Mouse (Mus musculus) G1E (cell line): ENCODE measurements around the gene Myt1l. TPM values are rescaled to one million over a fixed set of nuclear protein-coding genes. Genes with fewer than 3 reads are reported as not detected.

Experiments
- ATAC-seq: 2 replicates; pipeline ENCODE4 v1.8.0; 2016; ENCODE audit warnings: mild to moderate bottlenecking; ENCODE audit not compliant: insufficient number of reproducible peaks, poor library complexity, low FRiP score, severe bottlenecking; ENCODE audit errors: extremely low read depth
- DNase-seq: peaks from one replicate; pipeline ENCODE4 v3.0.0; 2012; ENCODE audit warnings: low spot score
- H3K27me3 ChIP-seq: 2 replicates; pipeline ENCODE4 v1.6.1; 2012; ENCODE audit warnings: mild to moderate bottlenecking, low read length, inconsistent platforms; ENCODE audit not compliant: insufficient read depth
- H3K36me3 ChIP-seq: replicated peaks from 2 replicates; pipeline ENCODE3; 2012; ENCODE audit warnings: mild to moderate bottlenecking, inconsistent platforms
- H3K4me1 ChIP-seq: 2 replicates; pipeline ENCODE4 v1.6.1; 2012; ENCODE audit warnings: low read depth, low read length, inconsistent platforms, mixed read lengths; ENCODE audit not compliant: insufficient read depth
- H3K4me3 ChIP-seq: 2 replicates; pipeline ENCODE4 v1.5.1; 2012; ENCODE audit warnings: low read depth, mild to moderate bottlenecking, inconsistent platforms, low read length, moderate library complexity, mixed read lengths
- H3K9me3 ChIP-seq: replicated peaks from 2 replicates; pipeline ENCODE4 v1.6.1; 2012; ENCODE audit warnings: inconsistent platforms
- CTCF ChIP-seq: IDR thresholded peaks from 2 replicates; pipeline ENCODE4 v1.5.1; 2012; ENCODE audit warnings: low read depth, low read length, inconsistent platforms, mixed read lengths
- GATA1 ChIP-seq: IDR thresholded peaks from 2 replicates; pipeline ENCODE4 v1.6.1; 2012; ENCODE audit warnings: borderline replicate concordance, low read length, inconsistent platforms, mixed read lengths
- GATA2 ChIP-seq: IDR thresholded peaks from 2 replicates; pipeline ENCODE4 v1.6.1; 2012; ENCODE audit warnings: low read depth, low read length, inconsistent platforms, borderline replicate concordance
- POLR2AphosphoS5 ChIP-seq: IDR thresholded peaks from 2 replicates; pipeline ENCODE4 v1.6.1; 2012; ENCODE audit warnings: low read depth, low read length, inconsistent platforms; ENCODE audit not compliant: insufficient replicate concordance
- TAL1 ChIP-seq: conservative IDR thresholded peaks from 2 replicates; pipeline ENCODE4 v1.6.1; 2012; ENCODE audit warnings: low read depth, low read length, inconsistent platforms, mixed read lengths
- polyA plus RNA-seq: library from polyadenylated mRNA; stranded (reverse); fragments of >175 nt; gene quantifications from 2 replicates; pipeline ENCODE4 v1.2.3, GENCODE M21; 2012
- total RNA-seq, 2 experiments: library from RNA; stranded (forward) in 1 of 2; stranded (reverse) in 1 of 2; fragments of 200-1000 nt in 1 of 2; fragments of >200 nt in 1 of 2; fragmentation: Nextera tagmentation in 1 of 2; gene quantifications; 2 replicates each; pipeline ENCODE4 v1.2.3; 2014 to 2017

The Myt1l gene
- total and polyA plus RNA-seq, 3 experiments: 0.33 TPM; not detected in 2

DNA sequence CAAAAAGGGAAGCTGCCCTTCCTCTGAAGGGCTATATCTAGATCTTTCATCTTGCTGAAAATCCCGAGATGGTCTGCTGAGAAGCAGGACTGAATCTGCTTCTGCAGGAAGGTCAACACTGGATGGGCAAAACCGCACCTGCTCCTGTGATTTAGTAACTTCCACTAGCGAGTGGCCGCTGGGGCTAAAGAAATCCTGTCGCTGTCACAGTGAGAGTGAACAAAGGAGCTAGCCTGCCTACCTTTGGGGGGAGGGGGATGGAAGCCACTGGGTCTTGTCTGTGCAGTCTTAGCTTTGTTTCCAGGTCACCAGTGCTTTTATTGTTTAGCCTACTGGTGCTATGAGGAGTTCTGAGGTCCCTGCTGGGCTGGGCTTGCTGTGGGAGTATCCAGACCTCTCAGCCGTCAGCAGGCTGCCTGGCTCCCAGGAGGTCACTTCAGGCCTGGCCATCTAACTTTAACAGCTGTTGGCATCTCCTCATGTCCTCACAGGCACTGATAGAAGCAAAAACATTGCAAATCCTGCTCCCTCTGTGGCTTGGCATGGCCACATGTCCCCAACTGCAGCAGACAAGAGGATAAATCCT is 173.6 kb downstream of the Myt1l start:
- Histone ChIP-seq H3K4me1 (no peaks in the 10 kb centered on the region), H3K27me3 (no peaks in the 10 kb centered on the region), H3K36me3 (no peaks in the 10 kb centered on the region), H3K4me3 (no peak overlapping the region), H3K9me3 (peaks cover 71% of the 10 kb centered on the region)
- TF ChIP-seq GATA1 (no peak), GATA2 (no peak), POLR2AphosphoS5 (no peak), TAL1 (no peak), CTCF (no peak)
- ATAC-seq (no peak), DNase-seq (no peak)

DNA sequence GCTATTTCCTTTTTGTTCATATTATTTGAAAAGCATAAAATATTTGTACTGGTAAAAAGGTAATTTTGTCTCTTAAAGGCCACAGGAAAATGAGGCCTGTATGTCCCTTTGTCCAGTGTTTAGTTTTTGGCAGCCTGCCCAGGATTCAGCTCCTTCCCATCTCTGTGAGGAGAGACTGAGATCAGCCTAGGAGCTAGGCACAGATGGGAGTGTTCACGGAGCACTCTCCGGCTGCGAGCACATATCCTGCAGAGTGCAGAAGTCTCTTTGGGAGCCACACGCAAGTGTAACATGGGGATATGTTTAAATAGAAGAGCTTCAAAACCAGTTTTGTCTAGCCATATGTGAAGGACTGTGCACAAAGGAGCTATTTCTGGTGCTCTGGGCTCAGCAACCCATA is 174.4 kb downstream of the Myt1l start:
- TF ChIP-seq GATA1 (no peak), POLR2AphosphoS5 (no peak), CTCF (no peak), TAL1 (no peak), GATA2 (no peak)
- Histone ChIP-seq H3K4me3 (no peak overlapping the region), H3K9me3 (peaks cover 73% of the 10 kb centered on the region), H3K4me1 (no peaks in the 10 kb centered on the region), H3K36me3 (no peaks in the 10 kb centered on the region), H3K27me3 (no peaks in the 10 kb centered on the region)
- no peak for ATAC-seq
- no peak for DNase-seq

DNA sequence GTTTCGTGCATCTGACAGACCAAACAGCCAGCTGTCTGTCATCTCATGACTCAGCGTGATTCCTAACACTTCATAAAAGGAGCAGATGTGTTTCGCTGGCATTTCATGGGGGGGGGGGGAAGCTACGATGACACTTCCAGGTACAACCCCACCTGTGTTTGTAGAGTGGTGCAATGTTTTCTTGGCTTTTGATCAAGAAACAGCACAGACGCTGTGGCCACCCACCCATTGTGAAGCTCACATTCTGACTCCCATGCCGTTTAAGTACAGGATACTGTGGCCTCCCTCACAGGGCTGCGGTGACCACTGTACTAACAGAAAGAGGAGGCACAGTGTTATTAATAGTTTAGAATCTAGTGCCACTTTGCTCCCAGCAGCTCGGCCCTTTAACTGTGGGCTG is 175.4 kb downstream of the Myt1l start:
- no peak for ATAC-seq
- Histone ChIP-seq H3K27me3 (no peaks in the 10 kb centered on the region), H3K4me1 (no peaks in the 10 kb centered on the region)

DNA sequence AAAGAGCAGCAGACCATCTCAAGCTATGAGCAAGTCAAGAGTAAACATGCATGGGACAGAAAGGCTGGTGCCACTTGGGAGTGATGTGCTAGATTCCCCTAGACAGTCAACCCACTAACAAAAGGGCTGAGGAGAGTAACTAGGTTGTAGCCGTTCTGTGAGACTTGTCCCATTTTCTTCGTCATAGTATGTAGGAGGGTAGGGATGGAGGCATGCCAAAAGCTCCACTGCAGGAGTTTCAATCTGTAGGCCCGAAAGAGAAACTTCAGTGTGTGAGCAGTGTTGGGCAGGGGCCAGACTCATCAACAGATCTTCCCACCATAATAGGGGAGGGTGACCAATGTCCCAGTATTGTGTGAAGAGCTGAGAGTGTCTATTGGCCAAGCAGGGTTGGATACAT is 178.9 kb downstream of the Myt1l start:
- no peaks in the 10 kb centered on the region for H3K27me3 ChIP-seq
- no peaks in the 10 kb centered on the region for H3K4me1 ChIP-seq
- no peak overlapping the region for H3K4me3 ChIP-seq
- ATAC-seq (no peak), DNase-seq (no peak)
- H3K9me3 ChIP-seq: peaks cover 45% of the 10 kb centered on the region
- no peak for TF ChIP-seq CTCF
- no peaks in the 10 kb centered on the region for H3K36me3 ChIP-seq

More for the DNA sequence above, 175.4 kb downstream of the Myt1l start:
- Histone ChIP-seq H3K9me3 (peaks cover 73% of the 10 kb centered on the region), H3K36me3 (no peaks in the 10 kb centered on the region), H3K4me3 (no peak overlapping the region)
- DNase-seq: no peak
- no peak for TF ChIP-seq GATA2
- TF ChIP-seq GATA1: no peak
- no peak for TF ChIP-seq POLR2AphosphoS5
- no peak for TF ChIP-seq CTCF
- no peak for TF ChIP-seq TAL1

GRCm38 (mm10) chr12:29708166-29708565 is 180.0 kb downstream of the Myt1l start:
- TF ChIP-seq TAL1 (no peak), CTCF (no peak), GATA2 (no peak), POLR2AphosphoS5 (no peak), GATA1 (no peak)
- no peak for ATAC-seq
- DNase-seq: no peak

GRCm38 (mm10) chr12:29712795-29713721 is 184.9 kb downstream of the Myt1l start:
- ATAC-seq (no peak), DNase-seq (no peak)
- Histone ChIP-seq H3K4me3 (no peak overlapping the region), H3K9me3 (peaks cover 13% of the 10 kb centered on the region), H3K27me3 (no peaks in the 10 kb centered on the region), H3K4me1 (no peaks in the 10 kb centered on the region), H3K36me3 (no peaks in the 10 kb centered on the region)
- TF ChIP-seq CTCF: no peak
- no peak for TF ChIP-seq TAL1
- TF ChIP-seq GATA2: no peak
- no peak for TF ChIP-seq GATA1
- no peak for TF ChIP-seq POLR2AphosphoS5

More at GRCm38 (mm10) chr12:29708166-29708565, 180.0 kb downstream of the Myt1l start:
- Histone ChIP-seq H3K36me3 (no peaks in the 10 kb centered on the region), H3K4me1 (no peaks in the 10 kb centered on the region), H3K9me3 (peaks cover 42% of the 10 kb centered on the region), H3K4me3 (no peak overlapping the region), H3K27me3 (no peaks in the 10 kb centered on the region)
